Mouse (Mus musculus): ENCODE measurements at regions not wholly inside any gene's neighbourhood (a gene's known extent, or its start where the extent isn't known, plus 50 kb on each side); places are given as distances from the start of the nearest gene placed in this dataset.

DNA sequence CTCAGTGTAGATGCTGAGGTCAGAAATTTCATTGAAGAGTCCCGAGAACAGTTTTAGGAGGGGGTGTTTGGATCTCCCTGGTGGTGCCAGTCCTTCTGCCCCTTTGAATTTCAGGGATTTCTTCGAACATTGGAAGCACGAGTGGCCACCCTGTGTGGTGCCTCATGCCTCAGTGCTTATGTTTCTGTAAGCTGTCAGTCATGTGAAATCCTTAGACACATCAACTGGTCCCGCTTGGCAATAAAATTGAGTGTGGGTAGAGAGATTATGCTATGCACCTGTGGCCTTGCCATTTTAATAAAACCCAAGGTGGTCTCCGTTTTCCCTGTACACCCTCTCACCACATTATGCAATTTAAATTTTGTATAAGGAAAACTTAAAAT is 136.1 kb upstream of the Zfand5 start:
- H3K36me3 ChIP-seq (ENCODE audit: control insufficient read depth, insufficient read depth, low read length): no peaks in the 10 kb centered on the region
- no peaks in the 10 kb centered on the region for H3K27me3 ChIP-seq (ENCODE audit: control insufficient read depth, insufficient read depth, low read length)
- no peak for DNase-seq (ENCODE audit: extremely low read depth, low read depth, low spot score)
- TF ChIP-seq POLR2A (IDR thresholded peaks at IDR 0.05; ENCODE audit: extremely low read depth, insufficient read depth, low read length) (no peak), CTCF (IDR thresholded peaks at IDR 0.05; ENCODE audit: low read depth, low read length) (no peak)
- H3K9ac ChIP-seq (ENCODE audit: low read depth, low read length): no peak overlapping the region
- H3K27ac ChIP-seq (replicated peaks; ENCODE audit: insufficient read depth, low read depth, low read length): no peak overlapping the region
- WGBS: 92% methylated on average over 5 of the region's 5 CpGs
- H3K79me2 ChIP-seq (ENCODE audit: control insufficient read depth, insufficient read depth, low read length): no peaks in the 10 kb centered on the region
- H3K4me3 ChIP-seq (ENCODE audit: insufficient read depth, low read depth, low read length): no peak overlapping the region
- H3K4me1 ChIP-seq (ENCODE audit: control insufficient read depth, insufficient read depth, low read length): no peaks in the 10 kb centered on the region; the same call in 1 of the 2 replicates

DNA sequence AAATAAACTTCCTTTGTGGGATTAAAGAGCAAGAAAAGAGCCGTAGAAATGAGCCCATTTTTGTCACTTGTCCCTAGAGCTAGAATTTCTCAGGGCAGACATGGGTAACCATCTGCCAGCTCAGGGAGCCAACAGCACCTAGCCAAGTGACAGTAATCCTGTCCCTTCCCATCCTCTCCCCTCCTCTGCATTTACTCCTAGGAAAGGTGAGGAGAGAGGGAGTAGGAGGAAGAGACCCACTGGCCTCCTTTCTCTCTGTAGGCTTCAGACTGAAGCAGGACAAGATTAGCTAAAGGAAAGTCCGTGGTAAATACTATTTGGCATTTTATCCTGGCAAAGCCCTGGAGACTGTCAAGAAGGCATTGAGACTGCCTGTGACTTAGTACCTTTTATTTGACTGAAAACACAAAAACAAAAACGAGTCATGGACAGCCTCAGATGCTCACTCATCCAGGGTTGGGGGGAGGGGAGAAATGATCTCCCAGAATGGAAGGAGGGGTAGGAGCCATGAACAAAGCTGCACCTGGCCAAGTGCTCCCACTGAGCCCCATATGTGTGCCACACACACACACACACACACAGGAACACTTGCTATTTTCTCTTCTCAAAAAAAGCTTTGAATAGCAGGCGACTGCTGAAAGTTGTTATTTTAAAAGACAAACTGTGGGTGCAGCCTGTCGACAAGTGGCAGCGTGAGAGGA is 136.6 kb upstream of the Zfand5 start:
- 82% methylated on average over 6 of the region's 6 CpGs for WGBS

GRCm38 (mm10) chr19:21129653-21130052 is 142.4 kb upstream of the Zfand5 start:
- Histone ChIP-seq H3K4me1 (ENCODE audit: control insufficient read depth, insufficient read depth, low read length) (peaks cover 2% of the 10 kb centered on the region; the same call in 1 of the 2 replicates), H3K4me3 (ENCODE audit: insufficient read depth, low read depth, low read length) (no peak overlapping the region), H3K27ac (replicated peaks; ENCODE audit: insufficient read depth, low read depth, low read length) (no peak overlapping the region), H3K27me3 (ENCODE audit: control insufficient read depth, insufficient read depth, low read length) (no peaks in the 10 kb centered on the region), H3K9ac (ENCODE audit: low read depth, low read length) (no peak overlapping the region), H3K79me2 (ENCODE audit: control insufficient read depth, insufficient read depth, low read length) (no peaks in the 10 kb centered on the region), H3K36me3 (ENCODE audit: control insufficient read depth, insufficient read depth, low read length) (no peaks in the 10 kb centered on the region)
- 91% methylated on average over 5 of the region's 5 CpGs for WGBS
- TF ChIP-seq POLR2A (IDR thresholded peaks at IDR 0.05; ENCODE audit: extremely low read depth, insufficient read depth, low read length) (no peak), CTCF (IDR thresholded peaks at IDR 0.05; ENCODE audit: low read depth, low read length) (no peak)
- no peak for DNase-seq (ENCODE audit: extremely low read depth, low read depth, low spot score)

More for the DNA sequence above, 136.6 kb upstream of the Zfand5 start:
- no peak for DNase-seq (ENCODE audit: extremely low read depth, low read depth, low spot score)
- Histone ChIP-seq H3K27ac (replicated peaks; ENCODE audit: insufficient read depth, low read depth, low read length) (no peak overlapping the region), H3K9ac (ENCODE audit: low read depth, low read length) (no peak overlapping the region), H3K36me3 (ENCODE audit: control insufficient read depth, insufficient read depth, low read length) (no peaks in the 10 kb centered on the region), H3K79me2 (ENCODE audit: control insufficient read depth, insufficient read depth, low read length) (no peaks in the 10 kb centered on the region), H3K4me3 (ENCODE audit: insufficient read depth, low read depth, low read length) (no peak overlapping the region), H3K4me1 (ENCODE audit: control insufficient read depth, insufficient read depth, low read length) (no peaks in the 10 kb centered on the region), H3K27me3 (ENCODE audit: control insufficient read depth, insufficient read depth, low read length) (no peaks in the 10 kb centered on the region)
- TF ChIP-seq POLR2A (IDR thresholded peaks at IDR 0.05; ENCODE audit: extremely low read depth, insufficient read depth, low read length) (no peak), CTCF (IDR thresholded peaks at IDR 0.05; ENCODE audit: low read depth, low read length) (no peak)

GRCm38 (mm10) chr19:21127079-21127745 is 144.9 kb upstream of the Zfand5 start:
- TF ChIP-seq POLR2A (IDR thresholded peaks at IDR 0.05; ENCODE audit: extremely low read depth, insufficient read depth, low read length): no peak
- no peak for TF ChIP-seq CTCF (IDR thresholded peaks at IDR 0.05; ENCODE audit: low read depth, low read length)
- Histone ChIP-seq H3K27ac (replicated peaks; ENCODE audit: insufficient read depth, low read depth, low read length) (peak overlapping the region; percentile 61), H3K79me2 (ENCODE audit: control insufficient read depth, insufficient read depth, low read length) (no peaks in the 10 kb centered on the region), H3K9ac (ENCODE audit: low read depth, low read length) (no peak overlapping the region), H3K36me3 (ENCODE audit: control insufficient read depth, insufficient read depth, low read length) (no peaks in the 10 kb centered on the region), H3K27me3 (ENCODE audit: control insufficient read depth, insufficient read depth, low read length) (no peaks in the 10 kb centered on the region), H3K4me1 (ENCODE audit: control insufficient read depth, insufficient read depth, low read length) (peaks cover 2% of the 10 kb centered on the region; the same call in 1 of the 2 replicates), H3K4me3 (ENCODE audit: insufficient read depth, low read depth, low read length) (no peak overlapping the region)
- DNase-seq (ENCODE audit: extremely low read depth, low read depth, low spot score): peak; percentile 60
- WGBS: 77% methylated on average over 8 of the region's 8 CpGs

DNA sequence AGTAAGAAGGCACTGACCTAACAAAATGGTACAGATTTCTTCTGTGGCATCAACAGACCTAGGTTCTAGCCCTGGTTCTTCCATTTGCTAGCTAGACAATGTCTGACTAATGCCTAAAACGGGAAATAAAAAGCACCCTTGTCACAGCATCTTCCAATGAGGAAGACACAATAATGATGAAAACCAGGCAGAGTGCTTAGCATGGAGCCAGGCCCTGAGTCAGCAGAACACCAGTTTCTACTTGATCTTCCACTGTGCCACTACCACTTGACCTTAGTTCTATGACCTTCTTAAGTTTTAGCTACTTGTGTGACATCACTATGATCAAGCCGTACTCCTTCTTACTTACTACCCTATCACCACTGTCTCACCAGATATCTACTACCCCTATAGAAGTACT is 145.4 kb upstream of the Zfand5 start:
- H3K4me3 ChIP-seq (ENCODE audit: insufficient read depth, low read depth, low read length): no peak overlapping the region
- H3K9ac ChIP-seq (ENCODE audit: low read depth, low read length): no peak overlapping the region
- H3K79me2 ChIP-seq (ENCODE audit: control insufficient read depth, insufficient read depth, low read length): no peaks in the 10 kb centered on the region
- no peak overlapping the region for H3K27ac ChIP-seq (replicated peaks; ENCODE audit: insufficient read depth, low read depth, low read length)
- H3K27me3 ChIP-seq (ENCODE audit: control insufficient read depth, insufficient read depth, low read length): no peaks in the 10 kb centered on the region
- no peaks in the 10 kb centered on the region for H3K36me3 ChIP-seq (ENCODE audit: control insufficient read depth, insufficient read depth, low read length)
- TF ChIP-seq CTCF (IDR thresholded peaks at IDR 0.05; ENCODE audit: low read depth, low read length) (no peak), POLR2A (IDR thresholded peaks at IDR 0.05; ENCODE audit: extremely low read depth, insufficient read depth, low read length) (no peak)
- peaks cover 2% of the 10 kb centered on the region; the same call in 1 of the 2 replicates for H3K4me1 ChIP-seq (ENCODE audit: control insufficient read depth, insufficient read depth, low read length)
- no peak for DNase-seq (ENCODE audit: extremely low read depth, low read depth, low spot score)
- WGBS: 86% methylated on average over 2 of the region's 2 CpGs

GRCm38 (mm10) chr19:21119477-21119876 is 152.6 kb upstream of the Zfand5 start:
- no peaks in the 10 kb centered on the region for H3K4me1 ChIP-seq (ENCODE audit: control insufficient read depth, insufficient read depth, low read length)
- no peaks in the 10 kb centered on the region for H3K27me3 ChIP-seq (ENCODE audit: control insufficient read depth, insufficient read depth, low read length)
- no peak overlapping the region for H3K27ac ChIP-seq (replicated peaks; ENCODE audit: insufficient read depth, low read depth, low read length)
- no peak overlapping the region for H3K4me3 ChIP-seq (ENCODE audit: insufficient read depth, low read depth, low read length)
- H3K9ac ChIP-seq (ENCODE audit: low read depth, low read length): no peak overlapping the region
- no peak for TF ChIP-seq CTCF (IDR thresholded peaks at IDR 0.05; ENCODE audit: low read depth, low read length)
- TF ChIP-seq POLR2A (IDR thresholded peaks at IDR 0.05; ENCODE audit: extremely low read depth, insufficient read depth, low read length): no peak
- no peaks in the 10 kb centered on the region for H3K79me2 ChIP-seq (ENCODE audit: control insufficient read depth, insufficient read depth, low read length)
- 81% methylated on average over 6 of the region's 6 CpGs for WGBS
- H3K36me3 ChIP-seq (ENCODE audit: control insufficient read depth, insufficient read depth, low read length): no peaks in the 10 kb centered on the region
- no peak for DNase-seq (ENCODE audit: extremely low read depth, low read depth, low spot score)
